Mouse (Mus musculus): ENCODE data around the gene Slc25a47. TPM values are rescaled to one million over a fixed set of nuclear protein-coding genes. Genes with fewer than 3 reads are reported as not detected.

Slc25a47 gene
- polyA plus RNA-seq, 2 experiments: 3.4 to 3.9 TPM

- H3K36me3 ChIP-seq (replicated peaks; ENCODE audit: control insufficient read depth, insufficient read depth, low read depth): peaks cover 37% of the 10 kb centered on the region
- DNase-seq (ENCODE audit: low read depth in 3 of 3, low spot score in 3 of 3) (no peak), ATAC-seq (ENCODE audit: insufficient read depth) (no peak)
- no peak for TF ChIP-seq EP300 (IDR thresholded peaks at IDR 0.05; ENCODE audit: low read depth)
- TF ChIP-seq CTCF (IDR thresholded peaks at IDR 0.05; ENCODE audit: low read depth): no peak
- H3K4me2 ChIP-seq (ENCODE audit: low read depth): no peak overlapping the region
- WGBS (ENCODE audit: insufficient replicate concordance): 85% methylated on average over 6 of the region's 6 CpGs
- no peaks in the 10 kb centered on the region for H3K27me3 ChIP-seq (ENCODE audit: control insufficient read depth, insufficient read depth, low read length)
- no peak overlapping the region for H3K9ac ChIP-seq (replicated peaks)
- no peak overlapping the region for H3K4me3 ChIP-seq (ENCODE audit: insufficient read depth in 1 of 2, low read depth in 2 of 2, low read length in 2 of 2)
- peaks cover 0 to 10% of the 10 kb centered on the region in 2 experiments; a peak in 2 of 4 replicates for H3K4me1 ChIP-seq (replicated peaks; ENCODE audit: control insufficient read depth in 2 of 2, insufficient read depth in 2 of 2, low read length in 1 of 2)
- H3K27ac ChIP-seq: no peak overlapping the region
- no peaks in the 10 kb centered on the region for H3K9me3 ChIP-seq (ENCODE audit: control insufficient read depth, low read length)
Observed at GRCm38 (mm10) chr12:108814470-108814869, 21.4 kb upstream of the Slc25a47 start.

DNA sequence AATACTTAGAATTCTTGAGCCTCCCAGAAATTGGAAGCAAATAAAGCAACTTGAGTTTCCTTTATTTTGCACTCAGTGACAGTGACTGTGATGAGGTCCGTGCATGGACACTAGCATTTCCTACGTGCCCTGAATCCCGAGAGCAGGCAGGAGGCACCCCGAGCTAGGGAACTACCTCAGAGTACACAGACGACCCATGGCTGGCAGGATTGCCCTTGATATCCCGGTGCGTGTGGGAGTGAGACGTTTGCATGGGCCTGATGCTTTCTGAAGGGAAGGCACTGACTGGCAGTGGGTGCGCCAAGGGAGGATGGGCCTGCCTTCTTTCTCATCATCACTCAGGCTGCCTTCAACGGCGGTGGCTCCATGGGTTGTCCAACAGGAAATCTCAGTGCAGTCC lies 19.3 kb upstream of the Slc25a47 start:
- no peak overlapping the region for H3K9ac ChIP-seq (replicated peaks)
- DNase-seq (ENCODE audit: low read depth in 3 of 3, low spot score in 3 of 3) (no peak), ATAC-seq (ENCODE audit: insufficient read depth) (no peak)
- peaks cover 0 to under 1% of the 10 kb centered on the region in 2 experiments; a peak in 1 of 4 replicates for H3K4me1 ChIP-seq (replicated peaks; ENCODE audit: control insufficient read depth in 2 of 2, insufficient read depth in 2 of 2, low read length in 1 of 2)
- WGBS (ENCODE audit: insufficient replicate concordance): 79% methylated on average over 11 of the region's 11 CpGs
- no peak overlapping the region for H3K4me3 ChIP-seq (ENCODE audit: insufficient read depth in 1 of 2, low read depth in 2 of 2, low read length in 2 of 2)
- peaks cover 37% of the 10 kb centered on the region for H3K36me3 ChIP-seq (replicated peaks; ENCODE audit: control insufficient read depth, insufficient read depth, low read depth)
- H3K4me2 ChIP-seq (ENCODE audit: low read depth): no peak overlapping the region
- H3K27me3 ChIP-seq (ENCODE audit: control insufficient read depth, insufficient read depth, low read length): no peaks in the 10 kb centered on the region
- H3K27ac ChIP-seq: no peak overlapping the region
- TF ChIP-seq EP300 (IDR thresholded peaks at IDR 0.05; ENCODE audit: low read depth) (no peak), CTCF (IDR thresholded peaks at IDR 0.05; ENCODE audit: low read depth) (no peak)
- no peaks in the 10 kb centered on the region for H3K9me3 ChIP-seq (ENCODE audit: control insufficient read depth, low read length)

- no peak for ATAC-seq (ENCODE audit: insufficient read depth)
- TF ChIP-seq CTCF (IDR thresholded peaks at IDR 0.05; ENCODE audit: low read depth) (no peak), EP300 (IDR thresholded peaks at IDR 0.05; ENCODE audit: low read depth) (no peak)
- 85% methylated on average over 4 of the region's 4 CpGs for WGBS (ENCODE audit: insufficient replicate concordance)
Observed at GRCm38 (mm10) chr12:108820461-108820860, 15.4 kb upstream of the Slc25a47 start.

DNA sequence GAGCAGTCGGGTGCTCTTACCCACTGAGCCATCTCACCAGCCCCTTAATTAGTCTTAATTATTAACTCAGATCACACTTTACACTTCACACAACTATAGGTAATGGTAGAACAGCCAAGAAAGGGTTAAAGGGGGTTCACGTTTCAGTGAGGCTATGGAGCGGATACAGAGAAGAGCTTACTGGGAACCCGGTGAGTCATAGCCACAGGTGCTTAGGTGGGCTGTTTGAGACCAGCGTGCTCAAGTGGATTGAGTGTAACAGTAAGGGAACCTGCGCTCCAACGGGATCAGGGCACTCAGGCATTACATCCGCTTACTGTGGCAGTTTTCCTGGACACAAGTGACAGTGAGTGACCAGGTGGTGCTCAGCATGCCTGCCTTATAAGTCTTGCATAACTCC lies 12.8 kb upstream of the Slc25a47 start:
- H3K9ac ChIP-seq (replicated peaks): no peak overlapping the region
- H3K27me3 ChIP-seq (ENCODE audit: control insufficient read depth, insufficient read depth, low read length): no peaks in the 10 kb centered on the region
- no peaks in the 10 kb centered on the region for H3K4me1 ChIP-seq (replicated peaks; ENCODE audit: control insufficient read depth in 2 of 2, insufficient read depth in 2 of 2, low read length in 1 of 2)
- H3K27ac ChIP-seq: no peak overlapping the region
- WGBS (ENCODE audit: insufficient replicate concordance): 71% methylated on average over 8 of the region's 8 CpGs
- H3K4me3 ChIP-seq (ENCODE audit: insufficient read depth in 1 of 2, low read depth in 2 of 2, low read length in 2 of 2): no peak overlapping the region
- no peak overlapping the region for H3K4me2 ChIP-seq (ENCODE audit: low read depth)
- no peaks in the 10 kb centered on the region; the same call in 1 of the 2 replicates for H3K9me3 ChIP-seq (ENCODE audit: control insufficient read depth, low read length)
- no peak for DNase-seq (ENCODE audit: low read depth in 3 of 3, low spot score in 3 of 3)
- TF ChIP-seq EP300 (IDR thresholded peaks at IDR 0.05; ENCODE audit: low read depth) (no peak), CTCF (IDR thresholded peaks at IDR 0.05; ENCODE audit: low read depth) (no peak)
- peaks cover 6% of the 10 kb centered on the region; the same call in 1 of the 2 replicates for H3K36me3 ChIP-seq (replicated peaks; ENCODE audit: control insufficient read depth, insufficient read depth, low read depth)
- ATAC-seq (ENCODE audit: insufficient read depth): no peak

More at GRCm38 (mm10) chr12:108820461-108820860, 15.4 kb upstream of the Slc25a47 start:
- Histone ChIP-seq H3K36me3 (replicated peaks; ENCODE audit: control insufficient read depth, insufficient read depth, low read depth) (peaks cover 18% of the 10 kb centered on the region), H3K4me2 (ENCODE audit: low read depth) (no peak overlapping the region), H3K27ac (no peak overlapping the region), H3K27me3 (ENCODE audit: control insufficient read depth, insufficient read depth, low read length) (no peaks in the 10 kb centered on the region), H3K9me3 (ENCODE audit: control insufficient read depth, low read length) (no peaks in the 10 kb centered on the region), H3K4me3 (ENCODE audit: insufficient read depth in 1 of 2, low read depth in 2 of 2, low read length in 2 of 2) (no peak overlapping the region), H3K4me1 (replicated peaks; ENCODE audit: control insufficient read depth in 2 of 2, insufficient read depth in 2 of 2, low read length in 1 of 2) (no peaks in the 10 kb centered on the region), H3K9ac (replicated peaks) (no peak overlapping the region)
- DNase-seq (ENCODE audit: low read depth in 3 of 3, low spot score in 3 of 3): no peak

DNA sequence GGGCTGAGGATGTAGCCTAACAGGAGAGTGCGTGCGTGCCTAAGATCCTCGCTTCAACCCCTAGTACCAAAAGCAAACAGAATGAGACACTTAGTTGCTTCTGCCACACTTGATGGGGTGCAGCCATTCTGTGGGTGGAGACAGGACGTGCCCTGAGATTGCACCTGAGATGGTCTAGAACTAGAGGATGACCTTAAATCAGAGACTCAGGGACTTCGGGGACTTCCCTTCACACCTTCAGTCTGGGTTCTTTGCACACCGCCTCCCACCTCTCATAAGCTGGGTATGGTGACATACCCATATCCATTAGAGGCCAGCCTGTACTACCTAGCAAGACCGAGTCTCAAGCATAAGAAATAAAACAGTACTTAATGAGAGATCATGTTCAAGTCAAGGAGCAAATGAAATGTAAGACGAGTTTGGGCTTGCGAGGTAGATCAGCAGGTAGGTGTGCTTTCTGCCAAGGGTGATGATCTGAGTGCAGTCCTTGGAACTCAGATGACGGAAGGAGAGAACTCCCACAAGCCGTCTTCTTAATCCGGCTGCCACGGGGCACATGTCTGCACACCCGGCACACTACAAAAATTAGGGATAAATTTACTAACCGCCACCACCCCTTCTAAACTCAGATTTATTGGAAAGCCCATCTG lies 11.5 kb upstream of the Slc25a47 start:
- no peak for TF ChIP-seq EP300 (IDR thresholded peaks at IDR 0.05; ENCODE audit: low read depth)
- TF ChIP-seq CTCF (IDR thresholded peaks at IDR 0.05; ENCODE audit: low read depth): no peak
- ATAC-seq (ENCODE audit: insufficient read depth) (no peak), DNase-seq (ENCODE audit: low read depth in 3 of 3, low spot score in 3 of 3) (no peak)
- Histone ChIP-seq H3K27me3 (ENCODE audit: control insufficient read depth, insufficient read depth, low read length) (no peaks in the 10 kb centered on the region), H3K9ac (replicated peaks) (no peak overlapping the region), H3K36me3 (replicated peaks; ENCODE audit: control insufficient read depth, insufficient read depth, low read depth) (no peaks in the 10 kb centered on the region), H3K27ac (no peak overlapping the region), H3K4me3 (ENCODE audit: insufficient read depth in 1 of 2, low read depth in 2 of 2, low read length in 2 of 2) (no peak overlapping the region), H3K9me3 (ENCODE audit: control insufficient read depth, low read length) (no peaks in the 10 kb centered on the region; the same call in 1 of the 2 replicates), H3K4me1 (replicated peaks; ENCODE audit: control insufficient read depth in 2 of 2, insufficient read depth in 2 of 2, low read length in 1 of 2) (no peaks in the 10 kb centered on the region), H3K4me2 (ENCODE audit: low read depth) (no peak overlapping the region)
- WGBS (ENCODE audit: insufficient replicate concordance): 83% methylated on average over 15 of the region's 15 CpGs
